Mouse (Mus musculus) liver, postnatal 0 days (tissue): ENCODE measurements around the gene Matn4.

Source experiments
- CTCF ChIP-seq: sonication (generic); IDR thresholded peaks from 2 replicates; pipeline ENCODE4 v1.5.1; 2016; ENCODE audit warnings: antibody characterized with exemption, low read depth
- EP300 ChIP-seq: IDR thresholded peaks from 2 replicates; pipeline ENCODE4 v1.6.1; 2016; ENCODE audit warnings: antibody characterized with exemption, low read depth, mild to moderate bottlenecking

DNA sequence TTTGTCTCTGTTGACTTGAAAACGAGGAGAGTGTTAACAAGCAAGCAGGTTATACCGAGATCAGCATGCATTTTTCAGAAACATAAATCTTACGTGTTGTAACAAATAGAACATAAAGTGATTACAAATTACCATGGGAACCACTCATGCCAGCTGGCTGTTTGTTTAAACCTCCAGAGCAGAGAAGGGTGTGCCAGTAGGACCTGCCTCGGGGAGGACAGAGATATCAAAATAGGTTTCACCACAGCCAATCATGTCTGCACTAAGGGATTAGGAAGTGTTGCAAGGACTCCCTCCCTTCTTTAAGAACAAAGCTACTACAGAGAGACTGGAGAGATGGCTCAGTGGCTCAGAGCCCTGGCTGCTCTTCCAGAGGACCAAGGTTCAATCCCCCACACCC, 31.8 kb downstream of the Matn4 start:
- TF ChIP-seq EP300 (no peak), CTCF (no peak)
